Mouse (Mus musculus) CH12.LX (cell line): Measurements from ENCODE around the gene Tmem132c. TPM values are rescaled to one million over a fixed set of nuclear protein-coding genes. Genes with fewer than 3 reads are reported as not detected.

ENCODE experiments used
- DNase-seq: peaks from one replicate; pipeline ENCODE4 v3.0.0-alpha.2; 2013; ENCODE audit errors: extremely low read depth
- H3K27ac ChIP-seq: 2 replicates; pipeline ENCODE4 v1.5.1; 2012; ENCODE audit warnings: low read depth, mild to moderate bottlenecking, control low read depth, moderate library complexity; ENCODE audit not compliant: insufficient read depth
- H3K27me3 ChIP-seq: replicated peaks from 2 replicates; pipeline ENCODE3; 2012; ENCODE audit warnings: inconsistent platforms
- H3K36me3 ChIP-seq, 2 experiments: replicated peaks in 1 of 2; 2 replicates each; pipeline versions ENCODE3 to v1.6.1; 2012; ENCODE audit warnings: inconsistent platforms in 1 of 2, low read length in 1 of 2, mild to moderate bottlenecking in 1 of 2, mixed read lengths in 1 of 2, moderate library complexity in 1 of 2; ENCODE audit not compliant: control insufficient read depth in 1 of 2, insufficient read depth in 1 of 2
- H3K4me1 ChIP-seq, 2 experiments: 2 replicates each; pipeline ENCODE4 v1.6.1; 2012; ENCODE audit warnings: inconsistent platforms in 1 of 2, moderate library complexity in 1 of 2; ENCODE audit not compliant: insufficient read depth in 2 of 2, control insufficient read depth in 1 of 2
- H3K4me2 ChIP-seq: 2 replicates; pipeline ENCODE4 v1.6.1; 2012; ENCODE audit warnings: low read depth, mild to moderate bottlenecking, control low read depth; ENCODE audit not compliant: poor library complexity, insufficient read depth, severe bottlenecking
- H3K4me3 ChIP-seq, 3 experiments: fragments of 150-350 bp in 1 of 3; sonication (generic) in 1 of 3; replicated peaks in 1 of 3; 2 replicates each; pipeline versions ENCODE3 to v1.5.1; 2011 to 2012; ENCODE audit warnings: low read depth in 2 of 3, low read length in 2 of 3, mild to moderate bottlenecking in 2 of 3, moderate library complexity in 2 of 3, control low read depth in 1 of 3, improper control_type of control experiment in 1 of 3, inconsistent platforms in 1 of 3, mixed read lengths in 1 of 3; ENCODE audit not compliant: poor library complexity in 1 of 3
- H3K79me2 ChIP-seq: replicated peaks from 2 replicates; pipeline ENCODE4 v1.6.1; 2012; ENCODE audit warnings: mild to moderate bottlenecking, moderate library complexity; ENCODE audit not compliant: control insufficient read depth, poor library complexity, insufficient read depth, severe bottlenecking; ENCODE audit errors: extremely low read depth
- H3K9ac ChIP-seq: 2 replicates; pipeline ENCODE4 v1.6.1; 2012; ENCODE audit warnings: low read depth, mild to moderate bottlenecking, control low read depth, moderate library complexity; ENCODE audit not compliant: insufficient read depth
- H3K9me3 ChIP-seq: replicated peaks from 2 replicates; pipeline ENCODE3; 2012; ENCODE audit warnings: low read length, inconsistent platforms, mixed read lengths
- CHD1 ChIP-seq: IDR thresholded peaks from 2 replicates; pipeline ENCODE4 v1.6.1; 2012; ENCODE audit warnings: low read depth, low read length, improper control_type of control experiment, inconsistent platforms
- E2F4 ChIP-seq: IDR thresholded peaks from 2 replicates; pipeline ENCODE4 v1.6.1; 2011; ENCODE audit warnings: low read depth, low read length, improper control_type of control experiment; ENCODE audit not compliant: insufficient replicate concordance
- ELF1 ChIP-seq: IDR thresholded peaks from 2 replicates; pipeline ENCODE4 v1.6.1; 2014; ENCODE audit warnings: low read depth, mild to moderate bottlenecking, inconsistent platforms, low read length, improper control_type of control experiment
- EP300 ChIP-seq: IDR thresholded peaks from 2 replicates; pipeline ENCODE4 v1.6.1; 2011; ENCODE audit warnings: low read length, improper control_type of control experiment
- ETS1 ChIP-seq: conservative IDR thresholded peaks from 2 replicates; pipeline ENCODE4 v1.6.1; 2012; ENCODE audit warnings: low read depth, mild to moderate bottlenecking, inconsistent platforms, low read length, improper control_type of control experiment, moderate library complexity
- GABPA ChIP-seq: IDR thresholded peaks from 2 replicates; pipeline ENCODE4 v1.6.1; 2012; ENCODE audit warnings: low read depth, low read length, improper control_type of control experiment, inconsistent platforms; ENCODE audit not compliant: insufficient replicate concordance
- IRF4 ChIP-seq: IDR thresholded peaks from 2 replicates; pipeline ENCODE4 v1.6.1; 2014; ENCODE audit warnings: low read depth, mild to moderate bottlenecking, inconsistent platforms, low read length, improper control_type of control experiment
- JUN ChIP-seq: IDR thresholded peaks from 2 replicates; pipeline ENCODE4 v1.6.1; 2011; ENCODE audit warnings: low read depth, mild to moderate bottlenecking, low read length, improper control_type of control experiment, moderate library complexity; ENCODE audit not compliant: insufficient read depth
- JUND ChIP-seq: conservative IDR thresholded peaks from 2 replicates; pipeline ENCODE4 v1.6.1; 2011; ENCODE audit warnings: low read depth, low read length, improper control_type of control experiment
- KAT2A ChIP-seq: IDR thresholded peaks from 2 replicates; pipeline ENCODE4 v1.6.1; 2012; ENCODE audit warnings: low read length, improper control_type of control experiment, inconsistent platforms; ENCODE audit not compliant: insufficient replicate concordance
- MAX ChIP-seq: IDR thresholded peaks from 2 replicates; pipeline ENCODE4 v1.6.1; 2011; ENCODE audit warnings: low read length, improper control_type of control experiment
- MAZ ChIP-seq: IDR thresholded peaks from 2 replicates; pipeline ENCODE4 v1.6.1; 2012; ENCODE audit warnings: low read depth, mild to moderate bottlenecking, inconsistent platforms, low read length, improper control_type of control experiment, moderate library complexity
- MYC ChIP-seq: IDR thresholded peaks from 2 replicates; pipeline ENCODE4 v1.6.1; 2011; ENCODE audit warnings: low read depth, mild to moderate bottlenecking, improper control_type of control experiment, low read length
- NELFE ChIP-seq: IDR thresholded peaks from 2 replicates; pipeline ENCODE4 v1.6.1; 2011; ENCODE audit warnings: low read depth, low read length, improper control_type of control experiment
- NRF1 ChIP-seq: IDR thresholded peaks from 2 replicates; pipeline ENCODE4 v1.6.1; 2014; ENCODE audit warnings: low read depth, mild to moderate bottlenecking, inconsistent platforms, low read length, improper control_type of control experiment, moderate library complexity
- PAX5 ChIP-seq: IDR thresholded peaks from 2 replicates; pipeline ENCODE4 v1.6.1; 2012; ENCODE audit warnings: low read length, inconsistent platforms, mixed read lengths
- RAD21 ChIP-seq: IDR thresholded peaks from 2 replicates; pipeline ENCODE4 v1.6.1; 2011; ENCODE audit warnings: low read depth, mild to moderate bottlenecking, low read length, improper control_type of control experiment, moderate library complexity
- RCOR1 ChIP-seq: conservative IDR thresholded peaks from 2 replicates; pipeline ENCODE4 v1.6.1; 2012; ENCODE audit warnings: low read depth, mild to moderate bottlenecking, inconsistent platforms, low read length, improper control_type of control experiment
- SIN3A ChIP-seq: IDR thresholded peaks from 2 replicates; pipeline ENCODE4 v1.6.1; 2012; ENCODE audit warnings: low read length, improper control_type of control experiment, inconsistent platforms
- SMC3 ChIP-seq: IDR thresholded peaks from 2 replicates; pipeline ENCODE4 v1.6.1; 2011; ENCODE audit warnings: low read depth, low read length, improper control_type of control experiment
- TBP ChIP-seq: conservative IDR thresholded peaks from 2 replicates; pipeline ENCODE4 v1.6.1; 2011; ENCODE audit warnings: low read depth, low read length, improper control_type of control experiment
- UBTF ChIP-seq: IDR thresholded peaks from 2 replicates; pipeline ENCODE4 v1.6.1; 2012; ENCODE audit warnings: low read depth, mild to moderate bottlenecking, inconsistent platforms, low read length, improper control_type of control experiment, moderate library complexity
- USF1 ChIP-seq: IDR thresholded peaks from 2 replicates; pipeline ENCODE4 v1.6.1; 2014; ENCODE audit warnings: low read depth, mild to moderate bottlenecking, inconsistent platforms, low read length, improper control_type of control experiment
- USF2 ChIP-seq: conservative IDR thresholded peaks from 2 replicates; pipeline ENCODE4 v1.6.1; 2011; ENCODE audit warnings: low read depth, low read length, improper control_type of control experiment
- ZC3H11A ChIP-seq: IDR thresholded peaks from 2 replicates; pipeline ENCODE4 v1.6.1; 2012; ENCODE audit warnings: low read depth, mild to moderate bottlenecking, inconsistent platforms, low read length, improper control_type of control experiment
- ZKSCAN1 ChIP-seq: IDR thresholded peaks from 2 replicates; pipeline ENCODE4 v1.6.1; 2012; ENCODE audit warnings: low read depth, inconsistent platforms, low read length, improper control_type of control experiment, borderline replicate concordance
- ZMIZ1 ChIP-seq: IDR thresholded peaks from 2 replicates; pipeline ENCODE4 v1.6.1; 2012; ENCODE audit warnings: low read depth, mild to moderate bottlenecking, inconsistent platforms, low read length, improper control_type of control experiment
- dilution Hi-C: fragments of 300-500 bp; cut with MboI; formaldehyde crosslinking; loops from 2 replicates; pipeline ENCODE4 v1.14.3; 2020; ENCODE audit warnings: low sequenced_read_pairs; ENCODE audit not compliant: extremely low pct_unique_long_range_greater_than_20kb, extremely low pct_ligation_motif_present
- in situ Hi-C: fragments of 300-500 bp; cut with MboI; formaldehyde crosslinking; loops from 3 replicates; pipeline ENCODE4 v1.14.3; 2019; ENCODE audit warnings: low sequenced_read_pairs, low pct_ligation_motif_present, low pct_unique_long_range_greater_than_20kb, mixed read lengths
- polyA plus RNA-seq: library from polyadenylated mRNA; unstranded; fragments of >175 nt; gene quantifications from 2 replicates; pipeline ENCODE4 v1.2.1, GENCODE M21; 2012; ENCODE audit warnings: low read depth; ENCODE audit not compliant: insufficient read length
- total RNA-seq, 2 experiments: library from RNA; depleted of rRNA; stranded (reverse); fragments of 300-350 nt in 1 of 2; fragments of >200 nt in 1 of 2; gene quantifications; 2 replicates each; pipeline ENCODE4 v1.2.3; 2012 to 2014

Gene Tmem132c
- total and polyA plus RNA-seq, 3 experiments, result not detected

- TF ChIP-seq SMC3, result no peak
Observed at GRCm38 (mm10) chr5:127291581-127291980, 50.0 kb downstream of the Tmem132c start (continued).

DNA sequence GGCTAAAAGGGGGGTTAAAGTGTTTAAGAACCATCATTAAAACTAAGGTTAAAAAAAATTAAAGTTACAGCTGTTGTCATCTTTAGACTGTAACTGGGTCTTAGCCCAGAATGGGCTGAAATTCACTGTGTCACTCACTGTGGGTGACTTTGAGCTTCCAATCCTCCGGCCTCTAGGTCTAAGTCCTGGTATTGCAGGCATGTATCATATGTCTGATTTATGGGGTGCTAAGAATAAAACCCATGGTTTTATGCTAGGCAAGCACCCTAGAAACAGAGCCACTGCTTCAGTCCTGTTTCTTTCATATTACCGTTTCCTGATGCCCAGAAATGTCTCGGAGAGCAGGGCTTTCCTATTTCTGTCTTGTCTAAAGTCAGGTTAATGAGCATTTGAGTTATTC, 52.1 kb downstream of the Tmem132c start:
- Histone ChIP-seq H3K36me3 (no peaks in the 10 kb centered on the region), H3K79me2 (no peaks in the 10 kb centered on the region), H3K9me3 (peaks cover 84% of the 10 kb centered on the region), H3K9ac (no peak overlapping the region), H3K27me3 (no peaks in the 10 kb centered on the region), H3K4me3 (no peak overlapping the region), H3K4me1 (no peaks in the 10 kb centered on the region), H3K27ac (no peak overlapping the region), H3K4me2 (no peak overlapping the region)
- dilution Hi-C loops (no loop called here), in situ Hi-C loops (no loop called here)
- no peak for DNase-seq
- TF ChIP-seq PAX5 (no peak), UBTF (no peak), RAD21 (no peak), MAZ (no peak), SMC3 (no peak), IRF4 (no peak), MAX (no peak), ELF1 (no peak), ZKSCAN1 (no peak), ZMIZ1 (no peak), KAT2A (no peak), ZC3H11A (no peak), NRF1 (no peak), SIN3A (no peak), USF2 (no peak), ETS1 (no peak)

DNA sequence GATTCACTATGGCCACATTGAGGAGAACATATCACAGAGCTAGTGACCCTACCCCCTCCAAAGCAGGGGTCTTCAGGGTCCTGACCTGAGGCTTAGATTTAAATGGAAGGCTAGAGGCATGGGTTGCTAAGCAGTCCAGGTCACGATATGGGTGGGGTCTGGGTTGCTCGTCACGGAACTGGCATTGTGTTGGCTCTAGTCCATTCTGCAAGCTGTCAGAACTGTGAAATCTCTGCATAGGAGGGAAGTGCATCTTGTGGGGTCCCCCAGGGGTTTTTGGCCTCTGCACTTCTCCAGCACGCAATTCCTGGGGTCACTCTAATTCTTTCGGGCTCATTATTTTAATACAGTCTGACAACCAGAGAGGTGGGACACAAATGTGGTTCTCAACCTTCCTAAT, 55.9 kb downstream of the Tmem132c start:
- no peak overlapping the region for H3K4me2 ChIP-seq
- no peak for DNase-seq
- H3K4me3 ChIP-seq, result no peak overlapping the region
- H3K9me3 ChIP-seq, result peaks cover 89% of the 10 kb centered on the region
- H3K36me3 ChIP-seq, result no peaks in the 10 kb centered on the region
- TF ChIP-seq MAZ (no peak), JUND (no peak), RAD21 (no peak), EP300 (no peak), CHD1 (no peak), E2F4 (no peak), PAX5 (no peak), USF2 (no peak), NELFE (no peak), MAX (no peak), RCOR1 (no peak), GABPA (no peak), SMC3 (no peak), SIN3A (no peak), MYC (no peak), TBP (no peak), JUN (no peak), ZMIZ1 (no peak), USF1 (no peak)
- TF ChIP-seq, all 38 proteins: peak for 0
- in situ Hi-C loops, result no loop called here
- dilution Hi-C loops, result no loop called here
- no peak overlapping the region for H3K27ac ChIP-seq
- no peaks in the 10 kb centered on the region for H3K27me3 ChIP-seq
- H3K9ac ChIP-seq, result no peak overlapping the region
- no peaks in the 10 kb centered on the region for H3K79me2 ChIP-seq
- no peaks in the 10 kb centered on the region for H3K4me1 ChIP-seq
